Mouse (Mus musculus): Measurements from ENCODE around the gene Slc35f3.
A peak's percentile ranks its signal among the peaks of the same experiment; 100 is the strongest.

The Slc35f3 gene

GRCm38 (mm10) chr8:126298296-126299093, at the start of gene Slc35f3:
Slc35f3 (plus strand) TSS chr8:126298558.
- no peak for DNase-seq (ENCODE audit: low read depth, low spot score)

- no peak for DNase-seq (ENCODE audit: low read depth, low spot score)
Observed at GRCm38 (mm10) chr8:126250486-126250885, 47.9 kb upstream of the Slc35f3 start.

GRCm38 (mm10) chr8:126256585-126257391, 41.6 kb upstream of the Slc35f3 start:
- DNase-seq (ENCODE audit: low read depth, low spot score): no peak

- DNase-seq (ENCODE audit: low read depth, low spot score): no peak
Observed at GRCm38 (mm10) chr8:126257392-126257681, 41.0 kb upstream of the Slc35f3 start.

GRCm38 (mm10) chr8:126258175-126258781, 40.1 kb upstream of the Slc35f3 start:
- DNase-seq (ENCODE audit: low read depth, low spot score): no peak

- DNase-seq (ENCODE audit: low read depth, low spot score): no peak
Observed at GRCm38 (mm10) chr8:126265186-126265585, 33.2 kb upstream of the Slc35f3 start.

GRCm38 (mm10) chr8:126267118-126267517, 31.2 kb upstream of the Slc35f3 start:
- no peak for DNase-seq (ENCODE audit: low read depth, low spot score)

- DNase-seq (ENCODE audit: low read depth, low spot score): no peak
Observed at GRCm38 (mm10) chr8:126269733-126270132, 28.6 kb upstream of the Slc35f3 start.

GRCm38 (mm10) chr8:126272445-126272844, 25.9 kb upstream of the Slc35f3 start:
- DNase-seq (ENCODE audit: low read depth, low spot score): no peak

- no peak for DNase-seq (ENCODE audit: low read depth, low spot score)
Observed at GRCm38 (mm10) chr8:126273066-126273465, 25.3 kb upstream of the Slc35f3 start.

- DNase-seq (ENCODE audit: low read depth, low spot score): no peak
Observed at GRCm38 (mm10) chr8:126274866-126275360, 23.4 kb upstream of the Slc35f3 start.

- no peak for DNase-seq (ENCODE audit: low read depth, low spot score)
Observed at GRCm38 (mm10) chr8:126275886-126276285, 22.5 kb upstream of the Slc35f3 start.

GRCm38 (mm10) chr8:126291951-126292350, 6.4 kb upstream of the Slc35f3 start:
- DNase-seq (ENCODE audit: low read depth, low spot score): no peak

- DNase-seq (ENCODE audit: low read depth, low spot score): peak; percentile 16
Observed at GRCm38 (mm10) chr8:126297284-126297845, 993 bp upstream of the Slc35f3 start.

- no peak for DNase-seq (ENCODE audit: low read depth, low spot score)
Observed at GRCm38 (mm10) chr8:126299333-126299732, 975 bp downstream of the Slc35f3 start.

- DNase-seq (ENCODE audit: low read depth, low spot score): no peak
Observed at GRCm38 (mm10) chr8:126300350-126300749, 2.0 kb downstream of the Slc35f3 start.

GRCm38 (mm10) chr8:126301580-126301979, 3.2 kb downstream of the Slc35f3 start:
- no peak for DNase-seq (ENCODE audit: low read depth, low spot score)

- no peak for DNase-seq (ENCODE audit: low read depth, low spot score)
Observed at GRCm38 (mm10) chr8:126307164-126307563, 8.8 kb downstream of the Slc35f3 start.

GRCm38 (mm10) chr8:126309015-126309414, 10.7 kb downstream of the Slc35f3 start:
- no peak for DNase-seq (ENCODE audit: low read depth, low spot score)

GRCm38 (mm10) chr8:126324931-126325330, 26.6 kb downstream of the Slc35f3 start:
- DNase-seq (ENCODE audit: low read depth, low spot score): no peak

- DNase-seq (ENCODE audit: low read depth, low spot score): no peak
Observed at GRCm38 (mm10) chr8:126326136-126326535, 27.8 kb downstream of the Slc35f3 start.

- DNase-seq (ENCODE audit: low read depth, low spot score): no peak
Observed at GRCm38 (mm10) chr8:126326731-126327130, 28.4 kb downstream of the Slc35f3 start.

All from retina, adult 2 months (tissue).